Mouse (Mus musculus) liver, embryonic 11.5 days (tissue): ENCODE data around the gene Efna2. TPM values are rescaled to one million over a fixed set of nuclear protein-coding genes. Genes with fewer than 3 reads are reported as not detected.

ENCODE experiments used
- ATAC-seq: fragments of 200-750 bp; cut with Nextera tagmentation; replicated peaks from 2 replicates; pipeline ENCODE4 v1.8.0; 2017; ENCODE audit warnings: moderate number of reproducible peaks, mild to moderate bottlenecking, moderate TSS enrichment, moderate library complexity; ENCODE audit not compliant: low FRiP score
- DNase-seq: peaks from one replicate; pipeline ENCODE4 v3.0.0-alpha.2; 2017; ENCODE audit warnings: low spot score
- H3K27ac ChIP-seq: fragments of 300-500 bp; sonication (generic); 2 replicates; pipeline ENCODE4 v1.5.1; 2014; ENCODE audit warnings: mild to moderate bottlenecking, low read depth, low read length, control low read depth
- H3K27me3 ChIP-seq: fragments of 300-500 bp; sonication (generic); replicated peaks from 2 replicates; pipeline ENCODE4 v1.6.1; 2014; ENCODE audit warnings: low read length, mixed read lengths; ENCODE audit not compliant: control insufficient read depth, insufficient read depth
- H3K36me3 ChIP-seq: fragments of 300-500 bp; sonication (generic); 2 replicates; pipeline ENCODE4 v1.6.1; 2014; ENCODE audit warnings: mild to moderate bottlenecking, low read length, moderate library complexity, mixed read lengths; ENCODE audit not compliant: control insufficient read depth, insufficient read depth
- H3K4me1 ChIP-seq: fragments of 300-500 bp; sonication (generic); replicated peaks from 2 replicates; pipeline ENCODE4 v1.6.1; 2014; ENCODE audit warnings: low read length, mixed read lengths; ENCODE audit not compliant: control insufficient read depth, insufficient read depth
- H3K4me2 ChIP-seq: fragments of 300-500 bp; sonication (generic); 2 replicates; pipeline ENCODE4 v1.6.1; 2014; ENCODE audit warnings: mild to moderate bottlenecking, control low read depth, moderate library complexity
- H3K4me3 ChIP-seq: fragments of 300-500 bp; sonication (generic); 2 replicates; pipeline ENCODE4 v1.5.1; 2014; ENCODE audit warnings: low read depth, low read length, control low read depth
- H3K9ac ChIP-seq: fragments of 300-500 bp; sonication (generic); 2 replicates; pipeline ENCODE4 v1.6.1; 2014; ENCODE audit warnings: low read depth, low read length, control low read depth
- H3K9me3 ChIP-seq: fragments of 300-500 bp; sonication (generic); 2 replicates; pipeline ENCODE4 v1.6.1; 2016; ENCODE audit warnings: low read length, inconsistent platforms, mixed read lengths; ENCODE audit not compliant: control insufficient read depth
- WGBS: fragments of 180-500 bp; shearing (Covaris S2); extraction: QIAGEN DNeasy Blood & Tissue Kit; methylation state at CpG from one replicate; pipeline ENCODE4 v1.1.7; 2014; 5-methylcytosine and 5-hydroxymethylcytosine counted together
- polyA plus RNA-seq: library from polyadenylated mRNA; unstranded; fragments of >200 nt; fragmentation: Nextera tagmentation; extraction: Ambion mirVana; gene quantifications from 2 replicates; pipeline ENCODE4 v1.2.1, GENCODE M21; 2014

Gene Efna2
- polyA plus RNA-seq, 1 experiment from 2014 or later: 10.7 TPM

DNA sequence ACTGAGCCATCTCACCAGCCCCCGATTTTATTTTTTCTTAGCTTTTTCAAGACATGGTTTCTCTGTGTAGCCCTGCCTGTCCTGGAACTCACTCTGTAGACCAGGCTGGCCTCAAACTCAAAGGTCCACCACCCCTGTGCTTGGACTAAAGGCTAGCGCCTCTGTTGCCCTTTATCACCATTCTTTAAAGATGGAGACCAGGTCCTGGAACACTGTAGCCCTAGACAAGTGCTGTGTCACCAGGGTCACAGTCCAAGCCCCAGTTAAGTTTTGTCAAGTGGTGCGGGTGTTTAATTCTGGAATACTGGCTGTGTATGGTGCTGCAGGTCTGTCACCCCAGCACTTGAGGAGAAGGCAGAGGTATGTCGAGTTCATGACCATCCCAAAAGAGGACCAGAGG, 57.7 kb downstream of the Efna2 start:
- Histone ChIP-seq H3K9me3 (no peaks in the 10 kb centered on the region), H3K36me3 (peaks cover 85% of the 10 kb centered on the region), H3K4me3 (no peak overlapping the region), H3K9ac (no peak overlapping the region), H3K4me1 (peaks cover 2% of the 10 kb centered on the region), H3K4me2 (no peak overlapping the region), H3K27ac (no peak overlapping the region), H3K27me3 (no peaks in the 10 kb centered on the region)
- ATAC-seq: no peak
- WGBS: 85% methylated on average over 4 of the region's 4 CpGs
- no peak for DNase-seq

DNA sequence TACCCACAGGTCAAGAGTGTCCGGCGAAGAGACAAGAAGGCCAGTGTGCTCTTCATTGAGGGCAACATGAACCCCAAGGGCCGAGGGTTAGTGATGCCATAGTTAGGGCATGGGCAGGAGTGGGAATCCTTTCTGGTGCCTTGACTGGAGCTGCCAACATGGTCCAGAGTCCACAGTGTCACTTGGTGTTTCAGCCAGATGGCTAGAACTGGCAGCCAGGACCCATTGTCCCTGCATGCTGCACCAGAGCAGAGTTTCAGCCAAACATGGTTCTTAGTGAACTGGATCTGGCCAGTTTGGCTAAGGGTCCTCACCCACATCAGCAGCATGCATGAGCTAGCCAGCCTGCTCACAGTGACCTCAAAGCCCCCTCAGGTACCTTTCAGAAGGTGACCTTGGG, 59.0 kb downstream of the Efna2 start:
- H3K9me3 ChIP-seq: no peaks in the 10 kb centered on the region
- 91% methylated on average over 3 of the region's 3 CpGs for WGBS
- no peaks in the 10 kb centered on the region for H3K27me3 ChIP-seq
- peaks cover 5% of the 10 kb centered on the region for H3K4me1 ChIP-seq
- H3K4me3 ChIP-seq: no peak overlapping the region
- H3K9ac ChIP-seq: no peak overlapping the region
- H3K27ac ChIP-seq: no peak overlapping the region
- no peak overlapping the region for H3K4me2 ChIP-seq
- DNase-seq: no peak
- ATAC-seq: no peak
- peaks cover 85% of the 10 kb centered on the region for H3K36me3 ChIP-seq

Other genes starting within 250 kb of the Efna2 start
- 164 and 171 TPM in 2 replicates for gene Wdr18, start 219.3 kb upstream of the Efna2 start, polyA plus RNA-seq
- 0.10 and 0.14 TPM in 2 replicates for gene Grin3b, start 208.8 kb upstream of the Efna2 start, polyA plus RNA-seq
- 14.9 and 20.2 TPM in 2 replicates for gene Tmem259, start 195.2 kb upstream of the Efna2 start, polyA plus RNA-seq
- 115 and 124 TPM in 2 replicates for gene Cnn2, start 190.9 kb upstream of the Efna2 start, polyA plus RNA-seq
- 7.7 and 8.6 TPM in 2 replicates for gene Abca7, start 183.0 kb upstream of the Efna2 start, polyA plus RNA-seq
- gene Arhgap45, start 162.8 kb upstream of the Efna2 start, polyA plus RNA-seq: 29.0 and 29.4 TPM in 2 replicates
- gene Polr2e, start 139.7 kb upstream of the Efna2 start, polyA plus RNA-seq: 239 and 256 TPM in 2 replicates
- gene Gpx4, start 132.3 kb upstream of the Efna2 start, polyA plus RNA-seq: 761 and 762 TPM in 2 replicates
- gene Sbno2, start 73.9 kb upstream of the Efna2 start, polyA plus RNA-seq: 17.7 and 19.2 TPM in 2 replicates
- gene Stk11, start 63.7 kb upstream of the Efna2 start, polyA plus RNA-seq: 25.1 and 33.5 TPM in 2 replicates
- gene Atp5d, start 40.9 kb upstream of the Efna2 start, polyA plus RNA-seq: 482 and 514 TPM in 2 replicates
- 2.8 and 3.1 TPM in 2 replicates for gene Cbarp, start 38.6 kb upstream of the Efna2 start, polyA plus RNA-seq
- gene Midn, start 31.2 kb upstream of the Efna2 start, polyA plus RNA-seq: 19.2 and 20.1 TPM in 2 replicates
- 22.5 and 25.1 TPM in 2 replicates for gene Cirbp, start 13.5 kb upstream of the Efna2 start, polyA plus RNA-seq
- 21.8 and 27.4 TPM in 2 replicates for gene 1600002K03Rik, start 6.5 kb upstream of the Efna2 start, polyA plus RNA-seq
- 67.7 and 71.0 TPM in 2 replicates for gene Mum1, start 47.0 kb downstream of the Efna2 start, polyA plus RNA-seq
- gene Ndufs7, start 69.6 kb downstream of the Efna2 start, polyA plus RNA-seq: 401 and 427 TPM in 2 replicates
- 49.0 and 49.7 TPM in 2 replicates for gene Gamt, start 81.5 kb downstream of the Efna2 start, polyA plus RNA-seq
- 49.2 and 55.0 TPM in 2 replicates for gene Dazap1, start 82.0 kb downstream of the Efna2 start, polyA plus RNA-seq
- 1,270 and 1,408 TPM in 2 replicates for gene Rps15, start 113.0 kb downstream of the Efna2 start, polyA plus RNA-seq
- 0.30 and 0.45 TPM in 2 replicates for gene Apc2, start 116.5 kb downstream of the Efna2 start, polyA plus RNA-seq
- gene 2310011J03Rik, start 141.1 kb downstream of the Efna2 start, polyA plus RNA-seq: 46.2 and 47.8 TPM in 2 replicates
- gene Pcsk4, start 150.0 kb downstream of the Efna2 start, polyA plus RNA-seq: 12.6 and 12.8 TPM in 2 replicates
- gene Reep6, start 150.5 kb downstream of the Efna2 start, polyA plus RNA-seq: 74.3 and 76.1 TPM in 2 replicates
- 1.6 and 2.6 TPM in 2 replicates for gene Adamtsl5, start 168.9 kb downstream of the Efna2 start, polyA plus RNA-seq
- gene Plk5, start 177.0 kb downstream of the Efna2 start, polyA plus RNA-seq: 0.25 TPM in 2 replicates
- 2.5 and 3.7 TPM in 2 replicates for gene Mex3d, start 208.2 kb downstream of the Efna2 start, polyA plus RNA-seq
- gene Mbd3, start 220.1 kb downstream of the Efna2 start, polyA plus RNA-seq: 174 and 175 TPM in 2 replicates
- gene Uqcr11, start 227.3 kb downstream of the Efna2 start, polyA plus RNA-seq: 835 and 866 TPM in 2 replicates